Mouse (Mus musculus): Measurements from ENCODE around the gene Gtf2f2.

Gtf2f2 gene

GRCm38 (mm10) chr14:75859619-75860018 lies 151.0 kb downstream of the Gtf2f2 start:
- DNase-seq, result no peak

DNA sequence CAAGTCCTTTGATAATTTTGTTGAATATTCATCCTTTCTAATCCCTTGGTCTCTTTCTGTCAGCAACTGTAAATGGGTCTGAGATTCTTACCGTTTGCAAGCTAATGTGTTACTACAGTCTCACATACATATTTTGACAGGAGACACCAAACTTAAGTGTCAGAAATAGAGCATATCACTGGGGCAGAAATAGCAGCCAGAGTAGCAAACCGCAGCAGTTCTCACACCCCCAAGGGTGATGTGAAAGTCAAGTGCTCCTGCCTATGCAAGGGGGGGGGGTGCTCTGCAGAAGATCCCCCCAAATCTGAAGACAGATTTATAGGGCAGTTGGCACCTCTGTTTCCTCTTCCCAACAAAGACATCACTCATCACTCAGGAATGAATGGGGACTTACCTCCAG lies 152.5 kb downstream of the Gtf2f2 start:
- DNase-seq, result no peak

GRCm38 (mm10) chr14:75855263-75855992 lies 155.2 kb downstream of the Gtf2f2 start:
- DNase-seq, result no peak

DNA sequence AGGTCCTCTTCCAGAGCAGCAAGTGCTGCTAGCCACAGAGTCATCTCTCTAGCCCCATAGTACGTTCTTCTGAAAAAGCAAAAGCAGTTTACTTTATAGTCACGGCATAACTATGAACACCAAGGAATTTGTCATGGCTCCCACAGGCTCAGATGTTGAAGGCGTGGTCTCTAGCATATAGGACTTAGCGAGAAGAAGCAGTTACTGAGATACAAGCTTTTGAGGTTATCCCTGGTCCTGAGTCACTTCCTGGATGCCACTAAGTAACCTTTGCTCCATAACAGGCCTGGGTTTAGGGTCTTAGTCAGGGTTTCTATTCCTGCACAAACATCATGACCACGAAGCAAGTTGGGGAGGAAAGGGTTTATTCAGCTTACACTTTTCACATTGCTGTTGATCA lies 158.6 kb downstream of the Gtf2f2 start:
- no peak for DNase-seq

DNA sequence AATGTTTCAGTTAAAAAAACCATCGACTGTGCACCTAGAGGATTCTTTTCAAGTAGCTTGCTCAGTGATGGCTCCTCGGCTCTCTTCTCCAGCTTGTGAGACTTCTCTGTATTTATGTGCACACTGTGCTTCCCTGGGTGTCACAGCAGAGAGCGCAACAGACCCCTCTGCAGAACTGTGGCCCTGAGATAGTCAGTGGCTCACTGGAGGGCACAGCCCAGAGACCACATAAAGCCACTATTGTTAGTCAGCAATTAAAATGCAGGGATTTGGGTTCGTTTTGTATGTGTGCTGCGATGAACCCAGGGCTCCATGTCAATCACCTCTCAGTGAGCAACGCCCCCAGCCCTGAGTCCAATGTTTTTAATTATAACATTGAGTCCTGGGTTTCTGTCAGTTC lies 159.8 kb downstream of the Gtf2f2 start:
- DNase-seq, result no peak

GRCm38 (mm10) chr14:75849842-75850568 lies 160.7 kb downstream of the Gtf2f2 start:
- no peak for DNase-seq

GRCm38 (mm10) chr14:75849236-75849635 lies 161.4 kb downstream of the Gtf2f2 start:
- no peak for DNase-seq

GRCm38 (mm10) chr14:75848482-75848881 lies 162.2 kb downstream of the Gtf2f2 start:
- no peak for DNase-seq

DNA sequence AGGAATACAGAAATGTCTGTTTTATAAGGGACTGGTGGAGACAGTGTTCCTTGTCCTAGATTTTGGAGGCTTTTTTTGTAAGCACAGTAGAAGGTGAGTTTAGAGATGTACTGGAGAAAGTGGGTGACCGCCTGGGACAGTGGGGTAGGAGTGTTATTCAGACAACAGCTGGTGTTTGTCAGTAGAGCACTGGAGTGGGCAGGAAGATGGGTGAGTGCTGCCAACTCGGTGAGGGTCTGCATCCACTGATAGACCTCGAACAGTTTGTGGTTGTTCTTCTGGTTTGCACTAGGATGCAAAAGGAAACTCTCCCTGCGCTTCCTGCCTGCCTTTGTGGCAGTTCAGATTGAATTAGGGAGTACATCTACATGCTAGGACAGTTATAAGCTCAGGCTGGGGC lies 163.0 kb downstream of the Gtf2f2 start:
- DNase-seq, result no peak

Data from cerebellum, adult 11-12 months (tissue).